Mouse (Mus musculus) intestine, embryonic 16.5 days (tissue): ENCODE data around the gene Fxyd7. TPM values are rescaled to one million over a fixed set of nuclear protein-coding genes. Genes with fewer than 3 reads are reported as not detected.

ENCODE experiments used
- ATAC-seq: fragments of 200-750 bp; cut with Nextera tagmentation; 2 replicates; pipeline ENCODE4 v1.8.0; 2017; ENCODE audit warnings: moderate TSS enrichment, moderate library complexity
- H3K27ac ChIP-seq: fragments of 300-500 bp; sonication (generic); 2 replicates; pipeline ENCODE4 v1.5.1; 2014; ENCODE audit warnings: mild to moderate bottlenecking, low read length
- H3K27me3 ChIP-seq: fragments of 300-500 bp; sonication (generic); replicated peaks from 2 replicates; pipeline ENCODE4 v1.6.1; 2014; ENCODE audit warnings: low read length, control low read depth, mixed read lengths; ENCODE audit not compliant: control insufficient read depth, insufficient read depth
- H3K36me3 ChIP-seq: fragments of 300-500 bp; sonication (generic); 2 replicates; pipeline ENCODE4 v1.6.1; 2014; ENCODE audit warnings: low read length, control low read depth; ENCODE audit not compliant: control insufficient read depth, insufficient read depth
- H3K4me1 ChIP-seq: fragments of 300-500 bp; sonication (generic); 2 replicates; pipeline ENCODE4 v1.6.1; 2014; ENCODE audit warnings: low read length, control low read depth, mixed read lengths; ENCODE audit not compliant: control insufficient read depth, insufficient read depth
- H3K4me2 ChIP-seq: fragments of 300-500 bp; sonication (generic); 2 replicates; pipeline ENCODE4 v1.6.1; 2014; ENCODE audit warnings: low read depth, low read length, control low read depth
- H3K4me3 ChIP-seq: fragments of 300-500 bp; sonication (generic); 2 replicates; pipeline ENCODE4 v1.5.1; 2014; ENCODE audit warnings: mild to moderate bottlenecking, low read length
- H3K9ac ChIP-seq: fragments of 300-500 bp; sonication (generic); 2 replicates; pipeline ENCODE4 v1.6.1; 2014; ENCODE audit warnings: low read depth, low read length
- H3K9me3 ChIP-seq: fragments of 300-500 bp; sonication (generic); 2 replicates; pipeline ENCODE4 v1.6.1; 2016; ENCODE audit warnings: low read length, control low read depth; ENCODE audit not compliant: control insufficient read depth
- WGBS: fragments of 180-500 bp; shearing (Covaris S2); extraction: QIAGEN DNeasy Blood & Tissue Kit; methylation state at CpG from one replicate; pipeline ENCODE4 v1.1.7; 2014; 5-methylcytosine and 5-hydroxymethylcytosine counted together
- polyA plus RNA-seq: library from polyadenylated mRNA; unstranded; fragments of >200 nt; fragmentation: Nextera tagmentation; extraction: Ambion mirVana; gene quantifications from 2 replicates; pipeline ENCODE4 v1.2.1, GENCODE M21; 2015

The Fxyd7 gene
- polyA plus RNA-seq, 1 experiment from 2014 or later = 22.0 TPM

- no peak for ATAC-seq
- Histone ChIP-seq H3K4me3 (no peak overlapping the region), H3K4me2 (no peak overlapping the region), H3K9me3 (no peaks in the 10 kb centered on the region), H3K36me3 (no peaks in the 10 kb centered on the region), H3K27ac (no peak overlapping the region), H3K9ac (no peak overlapping the region), H3K27me3 (no peaks in the 10 kb centered on the region), H3K4me1 (peaks cover 8% of the 10 kb centered on the region; the same call in 1 of the 2 replicates)
- WGBS = 86% methylated on average over 8 of the region's 8 CpGs
Measured at GRCm38 (mm10) chr7:31079670-31080069, 28.4 kb upstream of the Fxyd7 start.

GRCm38 (mm10) chr7:31077885-31078445 lies 26.7 kb upstream of the Fxyd7 start:
- Histone ChIP-seq H3K27ac (no peak overlapping the region), H3K36me3 (no peaks in the 10 kb centered on the region), H3K4me2 (no peak overlapping the region), H3K4me3 (no peak overlapping the region), H3K4me1 (peaks cover 12% of the 10 kb centered on the region; the same call in 1 of the 2 replicates), H3K9ac (no peak overlapping the region), H3K27me3 (no peaks in the 10 kb centered on the region), H3K9me3 (no peaks in the 10 kb centered on the region)
- WGBS = 36% methylated on average over 5 of the region's 5 CpGs
- no peak for ATAC-seq

DNA sequence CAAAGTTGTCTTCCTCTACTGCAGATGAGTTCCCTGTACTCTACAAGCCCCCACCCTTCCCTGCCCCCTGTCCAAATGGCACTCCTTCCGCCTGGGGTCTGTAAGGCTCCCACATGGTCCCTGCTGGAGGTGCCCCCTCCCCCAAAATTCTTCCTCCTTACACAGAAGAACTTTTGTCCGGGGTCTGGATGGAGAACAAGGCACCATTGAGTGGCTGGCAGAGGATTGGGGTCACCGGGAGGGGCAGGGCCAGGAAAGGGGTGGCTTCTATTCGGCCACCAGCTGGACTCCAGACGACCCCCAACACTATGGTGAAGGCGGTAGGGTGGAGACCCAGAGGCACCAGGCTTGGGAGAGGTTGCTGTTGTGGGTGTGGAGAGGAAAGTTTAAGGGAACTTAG lies 26.2 kb upstream of the Fxyd7 start:
- no peak overlapping the region for H3K27ac ChIP-seq
- peak; percentile 11; the same call in 1 of the 2 replicates for ATAC-seq

DNA sequence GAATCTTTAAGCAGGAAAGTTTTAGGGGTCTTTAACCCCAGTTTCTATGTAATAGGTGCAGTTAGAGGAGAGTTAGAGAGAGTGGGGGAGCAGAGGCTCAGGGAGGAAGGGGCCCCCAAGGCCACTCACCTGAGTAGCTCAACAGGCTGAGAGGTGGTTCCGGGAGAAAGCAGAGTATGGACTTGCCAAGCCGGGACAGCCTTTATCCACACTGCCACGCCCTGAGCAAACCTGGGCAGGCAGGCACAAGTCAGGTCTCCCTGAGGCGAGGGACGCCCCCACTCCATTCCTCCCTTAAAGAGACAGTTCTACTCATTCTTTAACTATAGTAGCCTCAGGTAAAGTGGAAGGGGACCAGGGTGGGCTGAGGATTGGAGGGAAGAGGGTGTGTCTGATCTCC lies 25.2 kb upstream of the Fxyd7 start, which contains the start of gene Fxyd3:
Gene Fxyd3, minus strand, starts transcription at position 213 of the 400 bp plus-strand sequence.
- H3K9ac ChIP-seq = 0 out of 2 replicates have a peak within 1 kb of the TSS, but pooled peaks have one; percentile 16
- no peak within 1 kb of the TSS for H3K27ac ChIP-seq
- peak within 1 kb of the TSS; percentile 8 for H3K4me2 ChIP-seq
- peak within 1 kb of the TSS; percentile 9 for H3K4me3 ChIP-seq
- H3K9me3 ChIP-seq = no peaks in the 10 kb centered on the region
- ATAC-seq = peak; percentile 65
- H3K4me1 ChIP-seq = peaks cover 21% of the 10 kb centered on the region
- 47% methylated on average over 5 of the region's 5 CpGs for WGBS
- no peaks in the 10 kb centered on the region for H3K36me3 ChIP-seq
- H3K27me3 ChIP-seq = no peaks in the 10 kb centered on the region

More for the DNA sequence above, 26.2 kb upstream of the Fxyd7 start:
- 58% methylated on average over 6 of the region's 6 CpGs for WGBS
- H3K4me1 ChIP-seq = peaks cover 14% of the 10 kb centered on the region
- no peak overlapping the region for H3K4me3 ChIP-seq
- H3K4me2 ChIP-seq = no peak overlapping the region
- H3K9ac ChIP-seq = no peak overlapping the region
- H3K27me3 ChIP-seq = no peaks in the 10 kb centered on the region
- no peaks in the 10 kb centered on the region for H3K9me3 ChIP-seq
- no peaks in the 10 kb centered on the region for H3K36me3 ChIP-seq

- Histone ChIP-seq H3K4me1 (peaks cover 21% of the 10 kb centered on the region), H3K9ac (no peak overlapping the region), H3K4me3 (no peak overlapping the region), H3K4me2 (no peak overlapping the region), H3K27ac (no peak overlapping the region), H3K27me3 (no peaks in the 10 kb centered on the region), H3K36me3 (no peaks in the 10 kb centered on the region), H3K9me3 (no peaks in the 10 kb centered on the region)
- no peak for ATAC-seq
- 55% methylated on average over 5 of the region's 5 CpGs for WGBS
Measured at GRCm38 (mm10) chr7:31074713-31075069, 23.4 kb upstream of the Fxyd7 start.

DNA sequence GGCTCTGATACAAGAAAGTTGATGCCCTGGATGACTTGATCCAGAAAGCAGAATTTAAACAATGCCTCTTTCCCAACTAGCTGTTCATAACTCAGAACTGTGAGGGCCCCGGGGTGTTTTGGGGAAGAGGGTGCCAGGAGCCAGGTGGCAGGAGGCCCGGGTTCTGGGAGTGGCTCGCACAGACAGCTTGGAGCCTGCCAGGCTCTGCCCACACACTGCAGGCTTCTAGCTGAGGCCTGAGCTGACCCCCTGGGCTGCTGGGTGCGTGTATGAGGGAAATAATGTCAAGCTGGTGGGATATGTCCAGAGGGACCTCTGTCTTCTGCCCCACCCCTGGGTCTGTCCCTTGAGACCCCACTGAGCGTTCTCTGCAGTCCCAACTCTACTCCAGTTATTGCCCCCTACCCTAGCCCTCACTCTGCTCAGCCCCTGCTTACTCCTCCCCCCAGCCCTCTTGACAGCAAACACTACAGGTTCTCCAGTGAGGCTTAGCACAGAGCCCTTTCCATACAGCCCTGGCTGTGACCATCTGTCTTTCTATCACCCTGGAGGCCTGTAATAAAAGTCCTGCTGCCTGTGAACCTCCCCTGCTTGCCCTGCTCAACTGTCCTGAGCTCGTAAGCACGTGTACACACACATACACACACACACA lies 22.9 kb upstream of the Fxyd7 start:
- ATAC-seq = 0 out of 2 replicates have a peak, but pooled peaks have one; percentile 6
- H3K4me2 ChIP-seq = no peak overlapping the region

DNA sequence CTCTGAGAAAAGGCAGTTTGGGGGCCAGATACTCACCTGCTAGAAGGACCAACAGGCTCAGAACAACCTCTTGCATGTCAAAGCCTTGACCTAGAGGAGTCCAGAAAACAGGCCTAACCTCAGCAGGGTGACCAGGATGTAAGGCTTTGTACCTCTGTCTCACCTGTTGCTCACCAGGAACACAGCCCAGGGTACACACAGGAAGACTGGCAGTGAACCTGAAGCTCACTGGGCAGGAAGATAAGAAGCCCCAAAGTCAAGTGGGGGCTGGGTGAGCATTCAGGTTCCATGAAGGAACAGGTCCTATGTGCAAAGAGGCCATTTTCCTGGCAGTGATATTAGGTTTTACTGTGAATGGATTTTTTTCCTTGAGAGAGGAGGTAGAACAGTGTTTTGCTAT lies 22.3 kb upstream of the Fxyd7 start:
- Histone ChIP-seq H3K4me2 (no peak overlapping the region), H3K4me1 (peaks cover 21% of the 10 kb centered on the region), H3K36me3 (no peaks in the 10 kb centered on the region), H3K4me3 (no peak overlapping the region), H3K9ac (no peak overlapping the region), H3K27ac (peak overlapping the region; percentile 16), H3K9me3 (no peaks in the 10 kb centered on the region), H3K27me3 (no peaks in the 10 kb centered on the region)
- peak; percentile 30; the same call in 1 of the 2 replicates for ATAC-seq

More for the DNA sequence above, 22.9 kb upstream of the Fxyd7 start:
- H3K9me3 ChIP-seq = no peaks in the 10 kb centered on the region
- no peak overlapping the region for H3K4me3 ChIP-seq
- WGBS = 52% methylated on average over 7 of the region's 7 CpGs
- H3K27me3 ChIP-seq = no peaks in the 10 kb centered on the region
- H3K27ac ChIP-seq = peak overlapping the region; percentile 4; the same call in 1 of the 2 replicates
- H3K9ac ChIP-seq = no peak overlapping the region
- no peaks in the 10 kb centered on the region for H3K36me3 ChIP-seq
- H3K4me1 ChIP-seq = peaks cover 21% of the 10 kb centered on the region

DNA sequence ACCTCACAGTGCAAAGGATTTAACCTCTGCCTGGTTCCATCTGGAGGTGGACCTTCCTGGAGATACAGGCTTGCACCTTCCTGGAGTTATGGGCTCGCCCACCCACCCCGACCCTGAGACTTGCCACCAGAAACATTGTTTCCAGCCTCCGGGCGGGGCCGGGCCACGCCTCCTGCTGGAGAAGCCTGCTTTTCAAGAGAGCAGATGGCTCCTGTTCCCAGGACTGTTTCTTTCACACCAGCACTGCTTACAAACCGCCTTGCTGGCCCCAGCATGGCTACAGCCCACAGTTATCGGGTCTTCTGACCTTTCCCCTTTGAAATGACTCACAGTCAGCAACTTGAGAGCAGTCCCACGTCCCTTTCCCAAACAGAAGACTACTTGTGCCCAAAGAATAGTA lies 21.1 kb upstream of the Fxyd7 start:
- H3K36me3 ChIP-seq = no peaks in the 10 kb centered on the region
- peak overlapping the region; percentile 62 for H3K27ac ChIP-seq
- no peak overlapping the region for H3K9ac ChIP-seq
- peaks cover 24% of the 10 kb centered on the region for H3K4me1 ChIP-seq
- peak; percentile 27; the same call in 1 of the 2 replicates for ATAC-seq
- H3K4me3 ChIP-seq = no peak overlapping the region
- H3K27me3 ChIP-seq = no peaks in the 10 kb centered on the region
- no peaks in the 10 kb centered on the region for H3K9me3 ChIP-seq
- 24% methylated on average over 9 of the region's 9 CpGs for WGBS
- H3K4me2 ChIP-seq = 0 out of 2 replicates have a peak overlapping the region, but pooled peaks have one; percentile 20

DNA sequence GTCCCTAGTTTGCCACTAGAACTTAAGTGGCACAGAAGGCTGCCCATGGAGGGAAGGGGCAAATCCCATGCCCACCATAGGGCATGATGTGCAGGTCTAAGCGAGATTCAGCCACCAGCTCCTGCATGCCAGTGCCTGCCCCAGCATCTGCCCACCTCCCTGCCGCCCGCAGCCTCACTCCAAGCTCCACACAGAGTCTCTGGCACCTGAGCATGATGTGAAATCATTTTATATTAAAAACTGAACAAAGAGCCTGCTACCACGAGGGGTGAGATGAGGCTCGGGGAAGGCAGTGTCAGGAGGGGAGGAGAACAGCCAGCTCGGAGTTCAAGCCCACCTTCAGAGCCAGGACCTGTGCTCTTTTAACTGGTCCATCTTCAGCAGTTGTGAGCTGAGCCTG lies 19.1 kb upstream of the Fxyd7 start:
- Histone ChIP-seq H3K27me3 (no peaks in the 10 kb centered on the region), H3K9ac (no peak overlapping the region), H3K27ac (no peak overlapping the region), H3K9me3 (no peaks in the 10 kb centered on the region), H3K4me3 (no peak overlapping the region), H3K4me2 (no peak overlapping the region), H3K36me3 (no peaks in the 10 kb centered on the region), H3K4me1 (peaks cover 19% of the 10 kb centered on the region)
- no peak for ATAC-seq
- WGBS = 74% methylated on average over 6 of the region's 6 CpGs
